Mouse (Mus musculus) heart, adult 18-20 months (tissue): ENCODE measurements around the gene Nkx2-2. TPM values are rescaled to one million over a fixed set of nuclear protein-coding genes. Genes with fewer than 3 reads are reported as not detected.
"Not testable (repeated sequence)": the region's sequence is repeated elsewhere in the genome, so short reads cannot be mapped to it uniquely, and the experiment has no call there.

Source experiments
- DNase-seq, 2 experiments: peaks; one replicate each; pipeline ENCODE4 v3.0.0; 2021 to 2022; ENCODE audit warnings: mixed read lengths in 1 of 2
- total RNA-seq, 2 experiments: library from RNA; stranded (reverse); gene quantifications; 2 replicates each; pipeline ENCODE4 v1.2.3; 2021

The Nkx2-2 gene
- total RNA-seq, 2 experiments from 2014 or later = not detected

GRCm38 (mm10) chr2:147181926-147182708 lies 11.9 kb downstream of the Nkx2-2 start:
- DNase-seq = no peak

- DNase-seq = no peak
Observed at GRCm38 (mm10) chr2:147181304-147181665, 12.8 kb downstream of the Nkx2-2 start.

GRCm38 (mm10) chr2:147180649-147181303 lies 13.3 kb downstream of the Nkx2-2 start:
- DNase-seq = no peak

DNA sequence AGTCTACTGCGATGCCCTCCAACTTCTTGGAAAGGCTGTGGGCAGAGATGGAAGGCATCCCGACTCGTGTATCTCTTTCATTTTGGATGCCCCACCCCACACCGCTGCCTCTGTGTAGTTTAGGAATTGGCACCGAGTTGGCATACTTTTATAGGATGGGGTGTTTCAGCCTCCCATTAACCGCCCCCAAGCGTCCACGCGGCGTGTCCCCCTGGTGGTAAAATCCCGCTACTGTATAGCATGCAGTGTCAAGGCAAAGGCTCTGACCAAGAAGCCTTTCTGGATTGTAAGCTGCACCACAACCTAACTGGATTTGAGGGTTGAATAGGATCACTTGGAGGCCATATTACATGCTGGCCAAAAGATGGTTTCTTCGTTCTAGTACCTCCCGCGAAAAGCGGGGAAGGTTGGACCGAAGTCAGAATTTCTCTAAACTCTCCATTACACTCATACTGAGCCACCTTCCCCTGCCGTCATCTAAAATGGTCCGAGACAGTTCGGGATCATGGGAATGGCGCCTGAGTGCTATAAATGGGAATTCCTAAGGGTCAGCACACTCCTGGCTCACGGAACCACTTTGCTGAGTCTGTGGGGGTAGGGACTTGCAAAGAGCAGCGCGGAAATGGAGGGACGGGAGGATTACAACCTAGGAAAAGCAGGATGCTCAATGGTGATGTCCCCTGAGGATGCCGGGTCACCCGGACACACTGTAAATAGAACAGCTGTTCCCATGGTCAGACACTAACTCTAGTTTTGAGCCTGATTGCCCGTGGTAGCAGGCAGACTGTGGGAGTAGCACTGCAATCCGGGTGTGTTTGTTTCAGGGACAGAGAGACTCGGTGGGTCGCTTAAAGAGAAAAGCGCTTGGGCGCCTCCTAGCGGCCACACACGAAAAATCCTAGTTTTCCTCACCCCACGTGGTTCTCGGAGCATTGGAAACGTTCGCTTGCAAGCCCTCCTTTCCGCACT lies 15.7 kb downstream of the Nkx2-2 start:
- peak; percentile 40 to 67 for DNase-seq

DNA sequence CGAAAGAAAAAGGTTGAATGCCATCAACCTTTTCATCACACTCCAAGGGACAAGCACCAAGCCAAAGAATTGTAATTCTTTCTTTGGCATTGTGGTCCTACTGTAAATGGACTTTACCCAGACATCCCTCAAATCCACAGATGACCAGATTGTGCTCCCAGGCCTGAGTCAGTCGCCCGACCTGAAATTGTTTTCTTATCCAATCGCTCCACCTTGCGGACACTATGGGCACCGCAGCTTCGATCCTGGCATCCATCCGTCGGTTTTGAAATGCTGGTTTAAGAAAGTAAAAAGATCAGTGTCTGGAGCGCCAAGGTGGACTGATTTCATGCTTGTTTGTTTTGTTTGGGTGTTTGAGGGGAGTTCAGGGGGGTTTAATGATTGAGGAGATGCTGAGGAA lies 16.4 kb downstream of the Nkx2-2 start:
- peak; percentile 71 to 95 for DNase-seq

GRCm38 (mm10) chr2:147175296-147175695 lies 18.7 kb downstream of the Nkx2-2 start:
- DNase-seq = no peak

DNA sequence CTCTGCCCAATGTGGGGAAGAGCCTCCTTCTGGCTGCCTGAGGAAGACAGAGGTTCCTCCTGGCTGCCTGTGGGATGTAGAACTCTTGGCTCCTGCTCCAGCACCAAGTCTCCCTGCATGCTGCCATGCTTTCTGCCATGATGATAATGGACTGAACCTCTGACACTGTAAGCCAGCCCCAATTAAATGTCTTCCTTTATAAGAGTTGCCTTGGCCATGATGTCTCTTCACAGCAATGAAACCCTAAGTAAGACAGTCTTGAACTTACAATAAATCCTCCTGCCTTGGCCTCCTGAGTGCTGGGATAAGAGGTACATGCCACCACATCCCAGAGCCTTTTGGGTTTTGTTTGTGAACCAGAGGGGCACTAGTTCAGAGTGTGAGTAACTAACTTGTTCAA lies 20.3 kb downstream of the Nkx2-2 start:
- no peak for DNase-seq

GRCm38 (mm10) chr2:147170538-147170937 lies 23.5 kb downstream of the Nkx2-2 start:
- DNase-seq = not testable (repeated sequence)

DNA sequence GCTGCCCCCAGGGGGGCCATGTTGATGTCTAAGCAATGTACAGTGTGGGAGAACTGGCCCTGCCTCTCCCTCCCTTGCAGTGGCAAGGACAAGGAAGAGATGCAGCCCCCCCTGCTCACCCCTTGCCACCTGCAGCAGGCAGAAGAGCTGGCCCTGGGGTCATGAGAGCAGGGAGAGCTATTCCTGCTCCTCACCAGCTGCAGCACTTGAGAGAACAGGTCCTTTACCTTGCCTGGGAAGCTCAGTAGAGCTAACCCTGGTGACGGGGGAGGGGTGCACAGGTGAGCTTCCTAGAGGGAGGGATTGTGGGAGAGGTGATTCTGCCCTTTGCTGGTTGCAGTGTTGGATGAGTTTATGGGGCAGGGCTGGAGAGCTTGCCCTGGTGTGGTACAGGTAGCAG lies 28.2 kb downstream of the Nkx2-2 start:
- no peak for DNase-seq

GRCm38 (mm10) chr2:147165376-147165775 lies 28.7 kb downstream of the Nkx2-2 start:
- no peak for DNase-seq

DNA sequence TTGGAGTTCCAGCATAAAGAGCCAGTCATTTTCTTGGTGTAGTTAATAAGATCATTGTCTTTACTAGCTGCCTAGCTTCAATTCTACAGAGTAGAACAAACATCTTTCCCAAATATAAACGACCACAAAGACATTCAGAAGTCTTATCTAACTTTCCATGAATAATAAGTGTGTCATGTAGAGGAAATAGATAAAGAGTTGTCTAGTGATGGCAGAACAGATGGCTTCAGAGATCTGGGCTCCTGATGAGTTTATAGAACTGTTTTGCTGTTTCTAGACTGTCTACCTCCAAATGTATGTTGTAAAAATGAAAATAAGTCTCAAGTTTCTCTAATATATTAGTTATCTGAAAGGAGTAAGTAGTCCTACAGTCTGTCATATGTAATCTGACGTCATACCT lies 41.5 kb downstream of the Nkx2-2 start:
- no peak for DNase-seq

Other genes with a start within 250 kb of the Nkx2-2 start
- 10 to 100 TPM; 22.4 to 29.9 TPM for gene Xrn2, start 181.2 kb downstream of the Nkx2-2 start, total RNA-seq
- not detected for gene Nkx2-4, start 108.8 kb downstream of the Nkx2-2 start, total RNA-seq
- not detected for gene Pax1, start 167.7 kb upstream of the Nkx2-2 start, total RNA-seq